Mouse (Mus musculus): Measurements from ENCODE around the gene Trim72. TPM values are rescaled to one million over a fixed set of nuclear protein-coding genes. Genes with fewer than 3 reads are reported as not detected.
A peak's percentile ranks its signal among the peaks of the same experiment; 100 is the strongest.

Trim72 gene
- not detected in 2 replicates for total RNA-seq (2017)

GRCm38 (mm10) chr7:128003688-128004087 lies at the start of gene Trim72:
TSS of gene Trim72 (plus strand) at chr7:128003949.
- no peak for ATAC-seq (replicated peaks; ENCODE audit: low read depth, poor library complexity, severe bottlenecking)

- no peak for ATAC-seq (replicated peaks; ENCODE audit: low read depth, poor library complexity, severe bottlenecking)
These were observed 44.4 kb upstream of the Trim72 start for GRCm38 (mm10) chr7:127959364-127959763.

GRCm38 (mm10) chr7:127966371-127966918 lies 37.3 kb upstream of the Trim72 start:
- ATAC-seq (replicated peaks; ENCODE audit: low read depth, poor library complexity, severe bottlenecking): no peak

GRCm38 (mm10) chr7:127967004-127967921 lies 36.5 kb upstream of the Trim72 start, which contains the start of gene Fus:
TSS of gene Fus (plus strand) at chr7:127967457.
- ATAC-seq (replicated peaks; ENCODE audit: low read depth, poor library complexity, severe bottlenecking): peak; percentile 90

GRCm38 (mm10) chr7:127967922-127968828 lies 35.6 kb upstream of the Trim72 start:
- peak; percentile 20 for ATAC-seq (replicated peaks; ENCODE audit: low read depth, poor library complexity, severe bottlenecking)

GRCm38 (mm10) chr7:127974413-127974930 lies 29.3 kb upstream of the Trim72 start:
- no peak for ATAC-seq (replicated peaks; ENCODE audit: low read depth, poor library complexity, severe bottlenecking)

- no peak for ATAC-seq (replicated peaks; ENCODE audit: low read depth, poor library complexity, severe bottlenecking)
These were observed 24.9 kb upstream of the Trim72 start for GRCm38 (mm10) chr7:127978856-127979255.

- ATAC-seq (replicated peaks; ENCODE audit: low read depth, poor library complexity, severe bottlenecking): no peak
These were observed 23.1 kb upstream of the Trim72 start for GRCm38 (mm10) chr7:127980606-127981005.

GRCm38 (mm10) chr7:127988904-127989303 lies 14.8 kb upstream of the Trim72 start:
- ATAC-seq (replicated peaks; ENCODE audit: low read depth, poor library complexity, severe bottlenecking): no peak

GRCm38 (mm10) chr7:127991643-127992487 lies 11.9 kb upstream of the Trim72 start:
- peak; percentile 49 for ATAC-seq (replicated peaks; ENCODE audit: low read depth, poor library complexity, severe bottlenecking)

- ATAC-seq (replicated peaks; ENCODE audit: low read depth, poor library complexity, severe bottlenecking): no peak
These were observed 11.0 kb upstream of the Trim72 start for GRCm38 (mm10) chr7:127992488-127993340.

GRCm38 (mm10) chr7:127993341-127993977 lies 10.3 kb upstream of the Trim72 start, which contains the start of gene Pycard:
TSS of gene Pycard (minus strand) at chr7:127993867.
- peak; percentile 71 for ATAC-seq (replicated peaks; ENCODE audit: low read depth, poor library complexity, severe bottlenecking)

GRCm38 (mm10) chr7:127999436-127999835 lies 4.3 kb upstream of the Trim72 start:
- ATAC-seq (replicated peaks; ENCODE audit: low read depth, poor library complexity, severe bottlenecking): no peak

- no peak for ATAC-seq (replicated peaks; ENCODE audit: low read depth, poor library complexity, severe bottlenecking)
These were observed 3.4 kb upstream of the Trim72 start for GRCm38 (mm10) chr7:128000068-128000950.

GRCm38 (mm10) chr7:128003098-128003497 lies 651 bp upstream of the Trim72 start:
- no peak for ATAC-seq (replicated peaks; ENCODE audit: low read depth, poor library complexity, severe bottlenecking)

- peak; percentile 51 for ATAC-seq (replicated peaks; ENCODE audit: low read depth, poor library complexity, severe bottlenecking)
These were observed 369 bp downstream of the Trim72 start for GRCm38 (mm10) chr7:128004150-128004486.
